Mouse (Mus musculus) leukemia stem cell, adult 10-12 weeks (primary cell): ENCODE data around the gene Sdc3. TPM values are rescaled to one million over a fixed set of nuclear protein-coding genes. Genes with fewer than 3 reads are reported as not detected.

ENCODE experiments used
- polyA plus RNA-seq: library from polyadenylated mRNA; stranded (reverse); fragments of >175 nt; gene quantifications from 2 replicates; pipeline ENCODE4 v1.2.3, GENCODE M21; 2012; ENCODE audit warnings: low replicate concordance

Sdc3 gene
- polyA plus RNA-seq, result 311 and 453 TPM in 2 replicates

DNA sequence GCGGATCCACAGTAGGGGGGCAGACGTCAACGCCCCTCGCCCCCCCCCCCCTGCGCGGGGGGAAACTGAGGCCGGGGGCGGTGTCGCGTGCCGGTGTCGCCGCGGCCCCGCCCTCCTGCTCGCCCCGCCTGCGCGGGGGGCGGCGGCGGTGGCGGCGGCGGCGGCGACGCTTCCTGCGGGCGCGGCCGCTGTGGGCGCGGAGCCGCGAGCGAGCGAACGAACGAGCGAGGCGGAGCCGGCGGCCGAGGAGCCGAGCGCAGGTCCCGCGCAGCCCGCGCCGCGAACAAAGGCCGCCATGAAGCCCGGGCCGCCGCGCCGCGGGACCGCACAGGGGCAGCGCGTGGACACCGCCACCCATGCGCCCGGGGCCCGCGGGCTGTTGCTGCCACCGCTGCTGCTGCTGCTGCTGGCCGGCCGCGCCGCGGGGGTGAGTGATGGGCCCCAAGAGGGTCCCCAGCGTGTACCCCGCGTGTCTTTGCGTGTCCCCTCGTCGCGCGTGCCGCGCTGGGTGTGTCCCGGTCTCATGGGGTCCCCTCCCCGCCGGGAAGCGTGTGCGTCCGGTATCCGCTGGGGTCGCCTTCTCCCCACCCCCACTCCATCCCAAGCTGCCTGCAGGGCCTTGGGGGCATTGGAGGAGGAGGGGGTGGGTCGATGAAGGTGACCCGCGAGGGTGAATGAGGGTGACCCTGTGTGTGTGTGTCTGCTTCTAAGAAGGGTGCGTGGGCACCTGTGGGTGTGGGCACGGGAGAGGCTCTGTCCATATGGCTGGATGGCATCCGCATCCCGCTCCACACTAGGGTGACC is at the start of gene Sdc3:
Gene Sdc3 (plus strand): TSS at position 162 of the 804 bp plus-strand sequence.

Other genes starting within 250 kb of the Sdc3 start
- 0.15 TPM in 1 of 2 replicates, not detected in the other for gene Nkain1, start 218.4 kb upstream of the Sdc3 start, polyA plus RNA-seq
- 15.6 and 16.2 TPM in 2 replicates for gene Pum1, start 129.2 kb upstream of the Sdc3 start, polyA plus RNA-seq
- gene Laptm5, start 120.6 kb downstream of the Sdc3 start, polyA plus RNA-seq, result 710 and 834 TPM in 2 replicates
- 0.25 and 0.56 TPM in 2 replicates for gene Matn1, start 151.8 kb downstream of the Sdc3 start, polyA plus RNA-seq